Mouse (Mus musculus): Measurements from ENCODE around the gene Zfp598. TPM values are rescaled to one million over a fixed set of nuclear protein-coding genes. Genes with fewer than 3 reads are reported as not detected.

Zfp598 gene
- polyA plus RNA-seq, 1 experiment from 2014 or later: 11.9 TPM

GRCm38 (mm10) chr17:24671346-24671745 lies 1.9 kb downstream of the Zfp598 start:
- Histone ChIP-seq H3K9ac (ENCODE audit: low read length) (peak overlapping the region; percentile 97), H3K36me3 (ENCODE audit: control insufficient read depth, insufficient read depth) (no peaks in the 10 kb centered on the region), H3K27me3 (ENCODE audit: control insufficient read depth, insufficient read depth, low read length) (no peaks in the 10 kb centered on the region), H3K9me3 (replicated peaks; ENCODE audit: control insufficient read depth, low read length) (no peaks in the 10 kb centered on the region), H3K4me2 (ENCODE audit: low read depth, low read length) (peak overlapping the region; percentile 79; the same call in 1 of the 2 replicates), H3K4me1 (ENCODE audit: control insufficient read depth, insufficient read depth, low read length) (peaks cover 33% of the 10 kb centered on the region), H3K4me3 (ENCODE audit: low read length) (no peak overlapping the region), H3K27ac (ENCODE audit: low read length) (no peak overlapping the region)
- 58% methylated on average over 5 of the region's 5 CpGs for WGBS
- ATAC-seq (replicated peaks; ENCODE audit: extremely low read depth, insufficient read depth, low FRiP score): no peak

- H3K27me3 ChIP-seq (ENCODE audit: control insufficient read depth, insufficient read depth, low read length): no peaks in the 10 kb centered on the region
- ATAC-seq (replicated peaks; ENCODE audit: extremely low read depth, insufficient read depth, low FRiP score): no peak
- peak overlapping the region; percentile 97; the same call in 1 of the 2 replicates for H3K9ac ChIP-seq (ENCODE audit: low read length)
- H3K9me3 ChIP-seq (replicated peaks; ENCODE audit: control insufficient read depth, low read length): no peaks in the 10 kb centered on the region
- peaks cover 33% of the 10 kb centered on the region for H3K4me1 ChIP-seq (ENCODE audit: control insufficient read depth, insufficient read depth, low read length)
- peaks cover 3% of the 10 kb centered on the region; the same call in 1 of the 2 replicates for H3K36me3 ChIP-seq (ENCODE audit: control insufficient read depth, insufficient read depth)
- 24% methylated on average over 5 of the region's 5 CpGs for WGBS
- peak overlapping the region; percentile 42 for H3K4me2 ChIP-seq (ENCODE audit: low read depth, low read length)
- H3K4me3 ChIP-seq (ENCODE audit: low read length): no peak overlapping the region
- peak overlapping the region; percentile 42; the same call in 1 of the 2 replicates for H3K27ac ChIP-seq (ENCODE audit: low read length)
Observed at GRCm38 (mm10) chr17:24672141-24672540, 2.7 kb downstream of the Zfp598 start.

GRCm38 (mm10) chr17:24674277-24674676 lies 4.8 kb downstream of the Zfp598 start:
- H3K36me3 ChIP-seq (ENCODE audit: control insufficient read depth, insufficient read depth): peaks cover 19% of the 10 kb centered on the region
- H3K4me3 ChIP-seq (ENCODE audit: low read length): no peak overlapping the region
- WGBS: 59% methylated on average over 7 of the region's 7 CpGs
- ATAC-seq (replicated peaks; ENCODE audit: extremely low read depth, insufficient read depth, low FRiP score): no peak
- no peak overlapping the region for H3K27ac ChIP-seq (ENCODE audit: low read length)
- no peak overlapping the region for H3K4me2 ChIP-seq (ENCODE audit: low read depth, low read length)
- no peaks in the 10 kb centered on the region for H3K27me3 ChIP-seq (ENCODE audit: control insufficient read depth, insufficient read depth, low read length)
- no peak overlapping the region for H3K9ac ChIP-seq (ENCODE audit: low read length)
- H3K4me1 ChIP-seq (ENCODE audit: control insufficient read depth, insufficient read depth, low read length): peaks cover 28% of the 10 kb centered on the region
- no peaks in the 10 kb centered on the region for H3K9me3 ChIP-seq (replicated peaks; ENCODE audit: control insufficient read depth, low read length)

GRCm38 (mm10) chr17:24676187-24676586 lies 6.7 kb downstream of the Zfp598 start:
- H3K36me3 ChIP-seq (ENCODE audit: control insufficient read depth, insufficient read depth): peaks cover 33% of the 10 kb centered on the region
- H3K27ac ChIP-seq (ENCODE audit: low read length): no peak overlapping the region
- no peak overlapping the region for H3K9ac ChIP-seq (ENCODE audit: low read length)
- ATAC-seq (replicated peaks; ENCODE audit: extremely low read depth, insufficient read depth, low FRiP score): no peak
- H3K27me3 ChIP-seq (ENCODE audit: control insufficient read depth, insufficient read depth, low read length): no peaks in the 10 kb centered on the region
- H3K4me1 ChIP-seq (ENCODE audit: control insufficient read depth, insufficient read depth, low read length): peaks cover 18% of the 10 kb centered on the region
- H3K4me2 ChIP-seq (ENCODE audit: low read depth, low read length): no peak overlapping the region
- no peak overlapping the region for H3K4me3 ChIP-seq (ENCODE audit: low read length)
- 60% methylated on average over 2 of the region's 2 CpGs for WGBS
- no peaks in the 10 kb centered on the region for H3K9me3 ChIP-seq (replicated peaks; ENCODE audit: control insufficient read depth, low read length)

- no peaks in the 10 kb centered on the region for H3K27me3 ChIP-seq (ENCODE audit: control insufficient read depth, insufficient read depth, low read length)
- WGBS: 92% methylated on average over 5 of the region's 5 CpGs
- H3K4me3 ChIP-seq (ENCODE audit: low read length): no peak overlapping the region
- peaks cover 37% of the 10 kb centered on the region for H3K36me3 ChIP-seq (ENCODE audit: control insufficient read depth, insufficient read depth)
- peaks cover 11% of the 10 kb centered on the region for H3K4me1 ChIP-seq (ENCODE audit: control insufficient read depth, insufficient read depth, low read length)
- H3K9me3 ChIP-seq (replicated peaks; ENCODE audit: control insufficient read depth, low read length): no peaks in the 10 kb centered on the region
- H3K9ac ChIP-seq (ENCODE audit: low read length): no peak overlapping the region
- no peak overlapping the region for H3K4me2 ChIP-seq (ENCODE audit: low read depth, low read length)
- no peak overlapping the region for H3K27ac ChIP-seq (ENCODE audit: low read length)
- no peak for ATAC-seq (replicated peaks; ENCODE audit: extremely low read depth, insufficient read depth, low FRiP score)
Observed at GRCm38 (mm10) chr17:24676877-24677276, 7.4 kb downstream of the Zfp598 start.

- H3K4me2 ChIP-seq (ENCODE audit: low read depth, low read length): no peak overlapping the region
- no peak overlapping the region for H3K9ac ChIP-seq (ENCODE audit: low read length)
- H3K9me3 ChIP-seq (replicated peaks; ENCODE audit: control insufficient read depth, low read length): no peaks in the 10 kb centered on the region
- no peak overlapping the region for H3K27ac ChIP-seq (ENCODE audit: low read length)
- H3K4me3 ChIP-seq (ENCODE audit: low read length): no peak overlapping the region
- H3K36me3 ChIP-seq (ENCODE audit: control insufficient read depth, insufficient read depth): peaks cover 41% of the 10 kb centered on the region
- H3K27me3 ChIP-seq (ENCODE audit: control insufficient read depth, insufficient read depth, low read length): no peaks in the 10 kb centered on the region
- ATAC-seq (replicated peaks; ENCODE audit: extremely low read depth, insufficient read depth, low FRiP score): no peak
- WGBS: 90% methylated on average over 24 of the region's 24 CpGs
- peaks cover 5% of the 10 kb centered on the region for H3K4me1 ChIP-seq (ENCODE audit: control insufficient read depth, insufficient read depth, low read length)
Observed at GRCm38 (mm10) chr17:24677500-24678080, 8.1 kb downstream of the Zfp598 start.

GRCm38 (mm10) chr17:24686514-24686913 lies 17.0 kb downstream of the Zfp598 start:
- peaks cover 31% of the 10 kb centered on the region for H3K27me3 ChIP-seq (ENCODE audit: control insufficient read depth, insufficient read depth, low read length)
- H3K9ac ChIP-seq (ENCODE audit: low read length): no peak overlapping the region
- no peak for ATAC-seq (replicated peaks; ENCODE audit: extremely low read depth, insufficient read depth, low FRiP score)
- no peak overlapping the region for H3K4me3 ChIP-seq (ENCODE audit: low read length)
- WGBS: 27% methylated on average over 16 of the region's 16 CpGs
- peaks cover 15% of the 10 kb centered on the region for H3K4me1 ChIP-seq (ENCODE audit: control insufficient read depth, insufficient read depth, low read length)
- H3K27ac ChIP-seq (ENCODE audit: low read length): no peak overlapping the region
- H3K9me3 ChIP-seq (replicated peaks; ENCODE audit: control insufficient read depth, low read length): no peaks in the 10 kb centered on the region
- peak overlapping the region; percentile 36; the same call in 1 of the 2 replicates for H3K4me2 ChIP-seq (ENCODE audit: low read depth, low read length)
- H3K36me3 ChIP-seq (ENCODE audit: control insufficient read depth, insufficient read depth): peaks cover 6% of the 10 kb centered on the region

GRCm38 (mm10) chr17:24687146-24687595 lies 17.7 kb downstream of the Zfp598 start:
- 3% methylated on average over 25 of the region's 25 CpGs for WGBS
- no peak overlapping the region for H3K9ac ChIP-seq (ENCODE audit: low read length)
- H3K9me3 ChIP-seq (replicated peaks; ENCODE audit: control insufficient read depth, low read length): no peaks in the 10 kb centered on the region
- no peak overlapping the region for H3K27ac ChIP-seq (ENCODE audit: low read length)
- H3K4me3 ChIP-seq (ENCODE audit: low read length): peak overlapping the region; percentile 31
- H3K27me3 ChIP-seq (ENCODE audit: control insufficient read depth, insufficient read depth, low read length): peaks cover 31% of the 10 kb centered on the region
- peak overlapping the region; percentile 51 for H3K4me2 ChIP-seq (ENCODE audit: low read depth, low read length)
- ATAC-seq (replicated peaks; ENCODE audit: extremely low read depth, insufficient read depth, low FRiP score): 0 out of 2 replicates have a peak, but pooled peaks have one; percentile 25
- peaks cover 15% of the 10 kb centered on the region for H3K4me1 ChIP-seq (ENCODE audit: control insufficient read depth, insufficient read depth, low read length)
- peaks cover 1% of the 10 kb centered on the region; the same call in 1 of the 2 replicates for H3K36me3 ChIP-seq (ENCODE audit: control insufficient read depth, insufficient read depth)

- Histone ChIP-seq H3K9me3 (replicated peaks; ENCODE audit: control insufficient read depth, low read length) (no peaks in the 10 kb centered on the region), H3K27ac (ENCODE audit: low read length) (no peak overlapping the region), H3K4me3 (ENCODE audit: low read length) (peak overlapping the region; percentile 31), H3K4me2 (ENCODE audit: low read depth, low read length) (peak overlapping the region; percentile 51), H3K36me3 (ENCODE audit: control insufficient read depth, insufficient read depth) (no peaks in the 10 kb centered on the region), H3K4me1 (ENCODE audit: control insufficient read depth, insufficient read depth, low read length) (peaks cover 15% of the 10 kb centered on the region), H3K27me3 (ENCODE audit: control insufficient read depth, insufficient read depth, low read length) (peaks cover 31% of the 10 kb centered on the region), H3K9ac (ENCODE audit: low read length) (no peak overlapping the region)
- no peak for ATAC-seq (replicated peaks; ENCODE audit: extremely low read depth, insufficient read depth, low FRiP score)
- 20% methylated on average over 23 of the region's 23 CpGs for WGBS
Observed at GRCm38 (mm10) chr17:24687599-24687998, 18.1 kb downstream of the Zfp598 start.
